Mouse (Mus musculus): ENCODE measurements around the gene Hk2. TPM values are rescaled to one million over a fixed set of nuclear protein-coding genes. Genes with fewer than 3 reads are reported as not detected.
A peak's percentile ranks its signal among the peaks of the same experiment; 100 is the strongest.

Hk2 gene
- total RNA-seq, 2 experiments from 2014 or later, result 88.2 to 125 TPM

- DNase-seq, result no peak
These were observed 1.7 kb downstream of the Hk2 start for GRCm38 (mm10) chr6:82772451-82773101.

DNA sequence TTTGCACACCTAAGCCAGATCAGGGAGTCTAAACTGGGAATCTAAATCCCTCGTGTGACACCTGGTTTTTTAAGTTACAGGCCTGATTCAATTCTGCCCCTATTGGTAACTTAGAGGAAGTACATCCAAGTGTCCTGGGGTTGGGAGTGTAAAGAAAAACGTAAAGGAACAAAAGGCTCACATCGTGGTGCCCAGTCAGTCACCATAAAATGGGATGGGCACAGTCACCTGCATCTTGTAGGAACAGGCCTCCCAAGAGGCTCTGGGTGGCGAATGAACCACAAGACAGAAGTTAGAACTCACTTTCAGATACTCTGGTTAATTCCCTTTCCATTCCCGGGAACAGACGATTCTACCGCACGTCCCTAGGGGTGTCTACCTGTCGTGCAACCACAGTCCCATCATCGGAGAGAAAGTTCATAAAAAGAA is 2.3 kb downstream of the Hk2 start:
- intact Hi-C loops (cut with DNase I; ENCODE audit: low total_unique reads), result no loop called here
- no peak for DNase-seq

More at GRCm38 (mm10) chr6:82772451-82773101, 1.7 kb downstream of the Hk2 start:
- intact Hi-C loops (cut with DNase I; ENCODE audit: low total_unique reads), result no loop called here

- DNase-seq, result no peak
- intact Hi-C loops (cut with DNase I; ENCODE audit: low total_unique reads), result no loop called here
These were observed 3.2 kb downstream of the Hk2 start for GRCm38 (mm10) chr6:82771059-82771458.

DNA sequence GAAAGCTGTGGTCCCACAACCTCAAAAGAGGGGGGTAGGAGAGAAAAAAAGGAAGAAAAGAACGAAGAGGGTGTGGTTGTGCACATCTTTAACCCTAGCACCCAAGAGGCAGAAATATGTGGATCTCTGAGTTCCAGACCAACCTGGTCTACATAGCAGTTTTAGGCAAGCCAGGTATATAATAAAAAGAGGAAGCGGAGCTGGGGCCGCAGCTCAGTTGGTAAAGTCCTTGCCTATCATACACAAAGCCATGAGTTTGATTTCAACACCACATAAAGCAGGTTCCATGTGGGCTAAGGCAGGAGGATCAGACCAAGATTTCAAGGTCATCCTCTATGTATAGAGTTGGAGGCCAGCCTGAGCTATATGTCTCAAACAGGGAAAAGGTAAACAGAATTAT is 4.0 kb downstream of the Hk2 start:
- intact Hi-C loops (cut with DNase I; ENCODE audit: low total_unique reads), result no loop called here

GRCm38 (mm10) chr6:82769704-82770103 is 4.5 kb downstream of the Hk2 start:
- intact Hi-C loops (cut with DNase I; ENCODE audit: low total_unique reads), result no loop called here
- no peak for DNase-seq

More for the DNA sequence above, 4.0 kb downstream of the Hk2 start:
- DNase-seq, result no peak

- intact Hi-C loops (cut with DNase I; ENCODE audit: low total_unique reads), result no loop called here
- DNase-seq, result no peak
These were observed 6.3 kb downstream of the Hk2 start for GRCm38 (mm10) chr6:82767734-82768586.

GRCm38 (mm10) chr6:82766636-82767035 is 7.6 kb downstream of the Hk2 start:
- DNase-seq, result no peak
- intact Hi-C loops (cut with DNase I; ENCODE audit: low total_unique reads), result no loop called here

GRCm38 (mm10) chr6:82765261-82765660 is 9.0 kb downstream of the Hk2 start:
- no peak for DNase-seq
- intact Hi-C loops (cut with DNase I; ENCODE audit: low total_unique reads), result no loop called here

- DNase-seq, result no peak
- intact Hi-C loops (cut with DNase I; ENCODE audit: low total_unique reads), result no loop called here
These were observed 10.3 kb downstream of the Hk2 start for GRCm38 (mm10) chr6:82763871-82764503.

GRCm38 (mm10) chr6:82762728-82763127 is 11.5 kb downstream of the Hk2 start:
- no peak for DNase-seq
- intact Hi-C loops (cut with DNase I; ENCODE audit: low total_unique reads), result no loop called here

DNA sequence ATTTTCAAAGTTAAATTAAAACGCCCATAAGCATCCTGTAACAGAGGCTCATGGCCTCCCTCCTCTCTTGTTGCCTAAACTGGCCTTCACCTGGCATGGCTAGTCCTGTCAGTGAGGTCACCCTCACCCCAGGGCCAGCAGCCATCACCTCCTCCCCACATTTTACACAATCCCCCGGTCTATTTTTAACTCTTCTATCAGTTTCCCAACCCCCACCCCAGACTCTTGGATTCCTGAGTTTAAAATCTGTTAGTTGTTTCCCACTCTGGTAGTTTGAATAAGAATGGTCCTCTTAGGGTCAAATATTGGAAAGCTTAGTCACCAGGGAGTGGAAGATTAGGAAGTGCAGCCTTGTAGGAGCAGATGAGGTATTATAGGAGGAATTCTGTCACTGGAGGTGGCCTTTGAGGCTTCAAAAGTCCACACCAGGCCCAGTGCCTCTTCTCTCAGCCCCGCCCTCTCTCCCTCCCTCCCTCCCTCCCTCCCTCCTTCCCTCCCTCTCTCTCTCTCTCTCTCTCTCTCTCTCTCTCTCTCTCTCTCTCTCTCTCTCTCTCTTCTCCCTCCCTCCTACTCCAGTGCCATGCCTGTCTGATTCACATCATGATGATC is 13.4 kb downstream of the Hk2 start:
- DNase-seq, result no peak
- intact Hi-C loops (cut with DNase I; ENCODE audit: low total_unique reads), result no loop called here

DNA sequence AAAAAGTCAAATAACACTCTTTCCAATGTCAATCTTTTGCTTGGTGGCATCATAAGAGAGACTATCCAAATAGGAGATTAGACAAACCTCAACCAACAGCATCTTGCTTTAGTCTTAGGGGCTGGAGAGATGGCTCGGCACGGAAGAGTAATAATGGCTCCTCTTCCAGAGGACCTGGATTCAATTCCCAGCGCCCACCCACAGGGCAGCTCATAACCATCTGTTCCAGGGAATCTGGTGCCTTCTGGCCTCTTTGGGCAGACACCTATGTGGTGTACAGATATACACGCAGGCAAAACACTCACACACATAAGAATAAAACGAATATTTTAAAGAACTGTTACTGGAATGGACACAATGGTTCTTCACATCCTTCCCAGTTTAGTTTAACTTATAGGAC is 15.0 kb downstream of the Hk2 start:
- intact Hi-C loops (cut with DNase I; ENCODE audit: low total_unique reads), result no loop called here
- DNase-seq, result no peak

DNA sequence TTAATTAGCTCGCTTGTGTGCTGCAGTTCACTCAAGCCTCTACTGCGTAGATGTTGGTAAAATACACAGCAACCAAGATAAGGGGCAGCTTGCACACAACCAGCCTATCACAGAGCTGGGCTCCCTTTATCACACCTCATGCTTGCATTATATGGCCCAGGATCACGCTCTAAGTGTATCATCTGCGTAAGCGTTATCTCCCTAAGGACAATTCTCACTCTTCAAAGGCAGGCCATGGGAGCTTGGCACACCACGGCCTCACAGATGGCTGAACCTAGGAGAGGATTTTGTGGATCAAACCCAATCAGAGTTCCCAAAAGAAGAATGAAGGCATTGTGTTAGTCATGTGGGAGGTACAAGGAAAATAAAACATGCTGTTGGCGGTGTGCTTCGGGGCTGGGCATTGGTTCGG is 17.4 kb downstream of the Hk2 start:
- intact Hi-C loops (cut with DNase I; ENCODE audit: low total_unique reads), result no loop called here
- no peak for DNase-seq

GRCm38 (mm10) chr6:82756216-82756615 is 18.0 kb downstream of the Hk2 start:
- peak; percentile 59 for DNase-seq
- intact Hi-C loops (cut with DNase I; ENCODE audit: low total_unique reads), result no loop called here

- intact Hi-C loops (cut with DNase I; ENCODE audit: low total_unique reads), result no loop called here
- no peak for DNase-seq
These were observed 18.9 kb downstream of the Hk2 start for GRCm38 (mm10) chr6:82755338-82755737.

GRCm38 (mm10) chr6:82754769-82755168 is 19.5 kb downstream of the Hk2 start:
- intact Hi-C loops (cut with DNase I; ENCODE audit: low total_unique reads), result no loop called here
- no peak for DNase-seq

DNA sequence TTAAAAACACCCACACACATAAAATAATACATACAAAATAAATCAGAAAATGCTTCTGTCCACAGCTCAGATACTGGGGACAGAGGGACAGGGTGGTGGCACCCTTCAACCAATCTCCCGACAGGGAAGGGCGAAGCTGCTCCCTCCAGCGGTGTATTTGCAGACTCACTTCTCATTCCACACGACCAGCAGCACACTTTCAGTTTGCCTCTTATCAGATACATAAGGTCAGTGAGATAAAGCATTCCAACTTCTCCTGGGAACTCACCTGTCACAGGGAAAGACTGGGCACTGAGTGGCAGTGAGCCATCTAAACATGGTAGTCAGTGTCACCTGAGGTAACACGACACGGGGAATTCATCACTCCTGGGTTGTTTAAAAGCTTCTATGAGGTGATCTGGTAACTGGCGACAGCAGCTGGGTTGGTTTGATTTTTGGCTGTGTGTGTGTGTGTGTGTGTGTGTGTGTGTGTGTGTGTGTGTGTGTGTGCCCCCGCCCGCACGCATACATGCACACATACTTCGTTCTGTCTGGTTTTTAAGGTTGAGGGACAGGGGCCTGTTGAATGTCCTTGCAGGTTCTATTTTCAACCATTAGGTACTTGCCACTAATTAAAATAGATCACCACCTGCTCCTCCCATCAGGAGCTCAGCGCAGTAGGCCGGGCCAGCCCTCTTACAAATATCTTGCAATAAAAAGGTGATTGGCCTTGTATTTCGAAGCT is 20.5 kb downstream of the Hk2 start:
- no peak for DNase-seq
- intact Hi-C loops (cut with DNase I; ENCODE audit: low total_unique reads), result no loop called here

DNA sequence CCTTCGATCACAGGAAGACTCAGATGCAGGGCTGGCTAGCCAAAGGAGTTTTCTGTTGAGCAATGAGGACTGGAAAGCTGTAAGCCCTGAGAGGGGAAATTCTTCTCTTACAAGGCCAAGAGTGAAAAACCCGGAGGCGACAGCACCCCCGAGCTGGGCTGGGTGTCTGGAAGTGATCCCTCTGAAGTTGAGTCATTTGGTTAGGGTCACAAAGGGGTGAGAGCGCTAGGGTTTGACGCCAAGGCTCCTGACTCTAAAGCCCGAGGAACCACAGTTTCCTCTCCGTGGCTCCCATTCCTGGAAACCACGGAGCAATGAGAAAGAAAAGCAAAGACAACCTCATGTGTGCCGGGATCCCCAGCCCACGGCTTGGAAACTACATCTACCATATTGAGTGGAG is 21.2 kb downstream of the Hk2 start:
- intact Hi-C loops (cut with DNase I; ENCODE audit: low total_unique reads), result no loop called here
- DNase-seq, result peak; percentile 32

DNA sequence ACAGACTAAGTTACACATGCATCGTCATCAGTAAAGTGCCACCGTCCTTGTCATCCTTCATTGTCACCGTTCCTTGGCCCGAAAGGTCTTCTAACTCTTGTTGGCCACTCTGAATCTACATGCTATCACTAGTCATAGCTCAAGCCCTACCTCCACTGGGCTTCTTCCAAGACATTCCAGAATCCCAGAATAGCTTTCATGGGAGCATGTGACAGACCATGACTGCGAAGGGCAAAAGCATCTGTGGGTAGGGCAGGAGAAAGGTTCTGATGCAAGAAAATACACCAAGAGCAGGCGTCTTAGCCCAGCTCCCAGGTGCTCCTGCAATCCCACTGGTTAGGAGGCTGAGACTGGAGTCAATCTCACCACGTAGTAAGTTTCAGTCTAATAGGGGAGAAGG is 22.5 kb downstream of the Hk2 start:
- no peak for DNase-seq
- intact Hi-C loops (cut with DNase I; ENCODE audit: low total_unique reads), result no loop called here

DNA sequence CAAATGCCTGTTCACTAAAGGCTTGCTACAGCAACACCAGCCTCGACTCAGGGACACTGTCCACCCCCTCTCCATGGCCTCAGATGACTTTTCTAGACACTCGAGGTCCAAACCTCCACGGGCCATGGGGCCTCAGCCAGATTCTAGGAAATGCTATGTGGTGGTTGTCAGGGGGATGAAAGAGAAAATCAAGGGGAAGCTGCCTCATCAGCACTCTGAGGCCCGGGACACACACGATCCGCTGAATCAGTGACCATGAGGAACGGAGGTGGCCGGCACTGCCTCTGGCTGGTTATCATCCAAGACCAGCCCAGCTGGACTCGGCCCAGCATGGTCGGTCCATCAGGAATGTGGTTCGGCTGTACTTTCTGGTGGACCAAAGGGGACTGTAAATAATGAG is 23.2 kb downstream of the Hk2 start:
- intact Hi-C loops (cut with DNase I; ENCODE audit: low total_unique reads), result no loop called here
- peak; percentile 59 for DNase-seq

Measured in gastrocnemius, postnatal 14 days (tissue).